Mouse (Mus musculus) lung, postnatal 0 days (tissue): ENCODE data around the gene Prkg1. TPM values are rescaled to one million over a fixed set of nuclear protein-coding genes. Genes with fewer than 3 reads are reported as not detected.

Source experiments
- ATAC-seq: fragments of 200-750 bp; cut with Nextera tagmentation; 2 replicates; pipeline ENCODE4 v1.8.0; 2017; ENCODE audit warnings: moderate library complexity
- DNase-seq: peaks from one replicate; pipeline ENCODE4 v3.0.0-alpha.2; 2016; ENCODE audit warnings: low spot score
- H3K27ac ChIP-seq: fragments of 300-500 bp; sonication (generic); 2 replicates; pipeline ENCODE4 v1.5.1; 2014; ENCODE audit warnings: antibody characterized with exemption, mild to moderate bottlenecking, low read length, mixed read lengths
- H3K27me3 ChIP-seq: fragments of 300-500 bp; sonication (generic); replicated peaks from 2 replicates; pipeline ENCODE4 v1.6.1; 2014; ENCODE audit warnings: low read length, mixed read lengths; ENCODE audit not compliant: insufficient read depth
- H3K36me3 ChIP-seq: fragments of 300-500 bp; sonication (generic); 2 replicates; pipeline ENCODE4 v1.6.1; 2014; ENCODE audit warnings: low read length, mixed read lengths; ENCODE audit not compliant: insufficient read depth
- H3K4me1 ChIP-seq: fragments of 300-500 bp; sonication (generic); 2 replicates; pipeline ENCODE4 v1.6.1; 2014; ENCODE audit warnings: antibody characterized with exemption, low read depth, low read length, mixed read lengths; ENCODE audit not compliant: insufficient read depth
- H3K4me2 ChIP-seq: fragments of 300-500 bp; sonication (generic); replicated peaks from 2 replicates; pipeline ENCODE4 v1.6.1; 2014; ENCODE audit warnings: low read depth, mild to moderate bottlenecking, low read length, moderate library complexity, mixed read lengths
- H3K4me3 ChIP-seq: fragments of 300-500 bp; sonication (generic); 2 replicates; pipeline ENCODE4 v1.5.1; 2014; ENCODE audit warnings: low read depth, low read length
- H3K9ac ChIP-seq: fragments of 300-500 bp; sonication (generic); replicated peaks from 2 replicates; pipeline ENCODE4 v1.6.1; 2014; ENCODE audit warnings: low read depth, mild to moderate bottlenecking
- H3K9me3 ChIP-seq: fragments of 300-500 bp; sonication (generic); 2 replicates; pipeline ENCODE4 v1.6.1; 2016; ENCODE audit warnings: low read length, mixed read lengths
- CTCF ChIP-seq: IDR thresholded peaks from 2 replicates; pipeline ENCODE4 v1.5.1; 2016; ENCODE audit warnings: antibody characterized with exemption, mild to moderate bottlenecking
- EP300 ChIP-seq: IDR thresholded peaks from 2 replicates; pipeline ENCODE4 v1.6.1; 2016; ENCODE audit warnings: antibody characterized with exemption, mild to moderate bottlenecking, control low read depth
- WGBS: fragments of 180-500 bp; shearing (Covaris S2); extraction: QIAGEN DNeasy Blood & Tissue Kit; methylation state at CpG from one replicate; pipeline ENCODE4 v1.1.7; 2014; 5-methylcytosine and 5-hydroxymethylcytosine counted together
- polyA plus RNA-seq: library from polyadenylated mRNA; unstranded; fragments of >200 nt; fragmentation: Nextera tagmentation; extraction: Ambion mirVana; gene quantifications from 2 replicates; pipeline ENCODE4 v1.2.1, GENCODE M21; 2015

The Prkg1 gene
- polyA plus RNA-seq, 1 experiment from 2014 or later: 4.8 TPM

- ATAC-seq (no peak), DNase-seq (no peak)
- Histone ChIP-seq H3K9ac (no peak overlapping the region), H3K9me3 (no peaks in the 10 kb centered on the region), H3K4me2 (no peak overlapping the region), H3K27me3 (no peaks in the 10 kb centered on the region), H3K4me3 (no peak overlapping the region), H3K27ac (no peak overlapping the region), H3K36me3 (no peaks in the 10 kb centered on the region), H3K4me1 (no peaks in the 10 kb centered on the region)
- 37% methylated on average over 2 of the region's 2 CpGs for WGBS
- TF ChIP-seq EP300 (no peak), CTCF (no peak)
These were observed 554.4 kb downstream of the Prkg1 start for GRCm38 (mm10) chr19:31210449-31210848.

GRCm38 (mm10) chr19:31199583-31199982 is 565.2 kb downstream of the Prkg1 start:
- Histone ChIP-seq H3K27ac (no peak overlapping the region), H3K4me1 (no peaks in the 10 kb centered on the region), H3K9ac (no peak overlapping the region), H3K9me3 (no peaks in the 10 kb centered on the region), H3K4me2 (no peak overlapping the region), H3K36me3 (no peaks in the 10 kb centered on the region), H3K4me3 (no peak overlapping the region), H3K27me3 (no peaks in the 10 kb centered on the region)
- DNase-seq: no peak
- TF ChIP-seq CTCF: no peak
- no peak for TF ChIP-seq EP300
- ATAC-seq: no peak
- WGBS: 49% methylated on average over 5 of the region's 5 CpGs

- no peak overlapping the region for H3K9ac ChIP-seq
- no peak for ATAC-seq
- DNase-seq: no peak
- H3K4me1 ChIP-seq: no peaks in the 10 kb centered on the region
- no peaks in the 10 kb centered on the region for H3K36me3 ChIP-seq
- TF ChIP-seq CTCF (no peak), EP300 (no peak)
- H3K4me3 ChIP-seq: no peak overlapping the region
- no peak overlapping the region for H3K27ac ChIP-seq
- no peaks in the 10 kb centered on the region for H3K9me3 ChIP-seq
- WGBS: 47% methylated on average over 4 of the region's 4 CpGs
- no peak overlapping the region for H3K4me2 ChIP-seq
- H3K27me3 ChIP-seq: no peaks in the 10 kb centered on the region
These were observed 566.4 kb downstream of the Prkg1 start for GRCm38 (mm10) chr19:31198461-31198860.

GRCm38 (mm10) chr19:31197076-31197475 is 567.8 kb downstream of the Prkg1 start:
- Histone ChIP-seq H3K4me1 (no peaks in the 10 kb centered on the region), H3K4me2 (no peak overlapping the region), H3K27me3 (no peaks in the 10 kb centered on the region), H3K9me3 (no peaks in the 10 kb centered on the region), H3K9ac (no peak overlapping the region), H3K4me3 (no peak overlapping the region), H3K36me3 (no peaks in the 10 kb centered on the region), H3K27ac (no peak overlapping the region)
- WGBS: 82% methylated on average over 6 of the region's 6 CpGs
- DNase-seq (no peak), ATAC-seq (no peak)
- TF ChIP-seq CTCF (no peak), EP300 (no peak)

GRCm38 (mm10) chr19:31188559-31189218 is 576.1 kb downstream of the Prkg1 start:
- ATAC-seq: no peak
- no peaks in the 10 kb centered on the region for H3K27me3 ChIP-seq
- no peak overlapping the region for H3K9ac ChIP-seq
- H3K4me2 ChIP-seq: no peak overlapping the region
- TF ChIP-seq EP300: no peak
- no peak for TF ChIP-seq CTCF
- DNase-seq: no peak
- 83% methylated on average over 6 of the region's 6 CpGs for WGBS
- H3K9me3 ChIP-seq: no peaks in the 10 kb centered on the region
- H3K36me3 ChIP-seq: no peaks in the 10 kb centered on the region
- no peaks in the 10 kb centered on the region for H3K4me1 ChIP-seq
- no peak overlapping the region for H3K4me3 ChIP-seq
- H3K27ac ChIP-seq: no peak overlapping the region

GRCm38 (mm10) chr19:31180757-31181156 is 584.1 kb downstream of the Prkg1 start:
- 81% methylated on average over 4 of the region's 4 CpGs for WGBS
- TF ChIP-seq CTCF: no peak
- no peak for TF ChIP-seq EP300

More at GRCm38 (mm10) chr19:31180757-31181156, 584.1 kb downstream of the Prkg1 start:
- Histone ChIP-seq H3K4me3 (no peak overlapping the region), H3K4me2 (no peak overlapping the region), H3K27ac (no peak overlapping the region), H3K9ac (no peak overlapping the region), H3K9me3 (no peaks in the 10 kb centered on the region), H3K27me3 (no peaks in the 10 kb centered on the region), H3K4me1 (no peaks in the 10 kb centered on the region), H3K36me3 (no peaks in the 10 kb centered on the region)
- no peak for DNase-seq
- ATAC-seq: no peak
